Mouse (Mus musculus) monocyte, adult 2 months (primary cell): ENCODE measurements around the gene Myoc.

Experiments used
- DNase-seq, 2 experiments: peaks; one replicate each; pipeline ENCODE4 v3.0.0; 2022; ENCODE audit warnings: low spot score in 2 of 2, low read depth in 1 of 2

Myoc gene

GRCm38 (mm10) chr1:162646083-162646686, 7.2 kb downstream of the Myoc start:
- DNase-seq, result no peak

- DNase-seq, result no peak
Measured at GRCm38 (mm10) chr1:162648416-162648815, 9.5 kb downstream of the Myoc start.

GRCm38 (mm10) chr1:162658119-162658518, 19.2 kb downstream of the Myoc start, which contains the start of gene Myocos:
TSS of gene Myocos (minus strand) at chr1:162658219.
- no peak for DNase-seq

- DNase-seq, result no peak
Measured at GRCm38 (mm10) chr1:162660276-162660860, 21.4 kb downstream of the Myoc start.

- peak; percentile 4 to 26 for DNase-seq
Measured at GRCm38 (mm10) chr1:162664826-162665475, 26.0 kb downstream of the Myoc start.

GRCm38 (mm10) chr1:162665486-162666174, 26.7 kb downstream of the Myoc start:
- no peak for DNase-seq

GRCm38 (mm10) chr1:162693721-162694120, 54.8 kb downstream of the Myoc start:
- DNase-seq, result no peak

GRCm38 (mm10) chr1:162697866-162698265, 58.9 kb downstream of the Myoc start:
- no peak for DNase-seq
